Comparison of ENCODE assay signal across 29 mouse cellular contexts in the genomic region with DNA sequence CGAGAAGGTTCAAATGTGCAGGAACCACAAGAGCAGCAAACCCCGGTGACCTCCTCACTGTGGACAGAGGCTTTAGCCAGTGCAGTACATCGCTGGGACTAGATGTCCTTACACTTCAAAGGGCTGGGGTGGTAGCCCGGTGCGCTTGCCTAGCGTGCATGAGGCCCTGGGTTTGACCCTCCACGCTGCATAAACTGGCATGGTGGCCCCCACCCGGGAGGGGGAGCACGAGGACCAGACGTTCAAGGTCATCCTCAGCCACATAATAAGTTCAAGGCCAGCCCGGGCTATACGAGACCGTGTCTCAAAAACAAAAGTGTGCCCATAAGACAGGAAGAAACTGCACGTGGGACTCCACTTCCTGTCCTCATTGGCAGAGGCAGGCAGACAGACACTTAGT.
"Had no signal": no experiment of that assay in that cellular context is flagged by ENCODE, and none has a peak within 500 bp of the region (broad histone marks: within the 10 kb centered on the region; RNA-seq: fewer than 3 reads in every experiment).

No protein-coding gene starts in this region.

- H3K4me1 ChIP-seq: heart, embryonic 12.5 days; hindbrain, embryonic 12.5 days; intestine, embryonic 15.5 days; kidney, embryonic 15.5 days; limb, embryonic 13.5 days; limb, embryonic 15.5 days; liver, embryonic 13.5 days; liver, embryonic 15.5 days had no signal

- H3K27me3 ChIP-seq: heart, embryonic 12.5 days; hindbrain, embryonic 12.5 days; intestine, embryonic 15.5 days; kidney, embryonic 15.5 days; limb, embryonic 13.5 days; limb, embryonic 15.5 days; liver, embryonic 13.5 days; liver, embryonic 15.5 days had no signal

- H3K9me3 ChIP-seq: hindbrain, embryonic 12.5 days; intestine, embryonic 15.5 days; kidney, embryonic 15.5 days; limb, embryonic 15.5 days; liver, embryonic 15.5 days had no signal

- H3K4me2 ChIP-seq: heart, embryonic 12.5 days; hindbrain, embryonic 12.5 days; hindbrain, embryonic 14.5 days; intestine, embryonic 15.5 days; kidney, embryonic 15.5 days; limb, embryonic 13.5 days; limb, embryonic 15.5 days; liver, embryonic 11.5 days; liver, embryonic 13.5 days; liver, embryonic 15.5 days had no signal

- ATAC-seq: hindbrain, embryonic 16.5 days; inflammation-experienced regulatory T-cells, adult 6 months; intestine, embryonic 15.5 days; intestine, postnatal 0 days had no signal

- H3K4me3 ChIP-seq: gastrocnemius, adult 2 months; heart, embryonic 10.5 days; heart, embryonic 12.5 days; hindbrain, embryonic 10.5 days; hindbrain, embryonic 12.5 days; intestine, embryonic 15.5 days; kidney, embryonic 15.5 days; limb, embryonic 13.5 days; limb, embryonic 15.5 days; liver, embryonic 13.5 days; liver, embryonic 15.5 days had no signal

- H3K27ac ChIP-seq: gastrocnemius, adult 2 months; heart, embryonic 10.5 days; hindbrain, embryonic 12.5 days; hindbrain, embryonic 14.5 days; intestine, embryonic 15.5 days; kidney, embryonic 15.5 days; kidney, postnatal 0 days; limb, embryonic 13.5 days; limb, embryonic 15.5 days; liver, embryonic 13.5 days; liver, embryonic 15.5 days had no signal

- H3K9ac ChIP-seq: heart, embryonic 12.5 days; hindbrain, embryonic 12.5 days; hindbrain, embryonic 14.5 days; intestine, embryonic 15.5 days; kidney, embryonic 15.5 days; limb, embryonic 13.5 days; limb, embryonic 15.5 days; liver, embryonic 13.5 days; liver, embryonic 15.5 days had no signal

- DNase-seq: gastrocnemius, adult 2 months; gastrocnemius, postnatal 10 days; gastrocnemius, postnatal 25 days; heart, adult 18-20 months; heart, postnatal 10 days; heart, postnatal 4 days; kidney, adult 18-20 months; kidney, adult 9 months; kidney, postnatal 14 days; kidney, postnatal 36 days; layer of hippocampus, adult 9-11 months; layer of hippocampus, postnatal 36 days; left cerebral cortex, postnatal 4 days; liver, embryonic 13.5 days had no signal
